Mouse (Mus musculus): ENCODE data around the gene Lancl1. TPM values are rescaled to one million over a fixed set of nuclear protein-coding genes. Genes with fewer than 3 reads are reported as not detected.

Gene Lancl1
- polyA plus RNA-seq (2015; fragmentation: Nextera tagmentation; extraction: Ambion mirVana), result 65.0 and 69.0 TPM in 2 replicates

- peak within 1 kb of the TSS; percentile 80 for H3K4me3 ChIP-seq
- H3K9ac ChIP-seq, result peak within 1 kb of the TSS; percentile 94
- H3K4me1 ChIP-seq, result peaks cover 13% of the 10 kb centered on the region
- H3K4me2 ChIP-seq, result peak within 1 kb of the TSS; percentile 89
- H3K27me3 ChIP-seq (replicated peaks), result no peaks in the 10 kb centered on the region
- no peaks in the 10 kb centered on the region for H3K9me3 ChIP-seq
- no peak within 1 kb of the TSS for H3K27ac ChIP-seq (replicated peaks)
- H3K36me3 ChIP-seq, result peaks cover 35% of the 10 kb centered on the region
- WGBS, result under 1% methylated on average over 46 of the region's 47 CpGs
- ATAC-seq (ENCODE audit: extremely low read depth, insufficient number of reproducible peaks, low FRiP score, low TSS enrichment), result peak; percentile 83
Observed at GRCm38 (mm10) chr1:67038246-67038987, at the start of gene Lancl1. Gene Lancl1 (minus strand): TSS chr1:67038872.

- Histone ChIP-seq H3K36me3 (no peaks in the 10 kb centered on the region), H3K27me3 (replicated peaks) (no peaks in the 10 kb centered on the region), H3K27ac (replicated peaks) (no peak overlapping the region), H3K4me2 (no peak overlapping the region), H3K4me3 (no peak overlapping the region), H3K9me3 (no peaks in the 10 kb centered on the region), H3K9ac (no peak overlapping the region), H3K4me1 (no peaks in the 10 kb centered on the region)
- ATAC-seq (ENCODE audit: extremely low read depth, insufficient number of reproducible peaks, low FRiP score, low TSS enrichment), result no peak
- WGBS, result 74% methylated on average over 7 of the region's 7 CpGs
Observed at GRCm38 (mm10) chr1:67079146-67079545, 40.5 kb upstream of the Lancl1 start.

- Histone ChIP-seq H3K27me3 (replicated peaks) (no peaks in the 10 kb centered on the region), H3K9ac (no peak overlapping the region), H3K4me1 (no peaks in the 10 kb centered on the region), H3K4me3 (no peak overlapping the region), H3K4me2 (no peak overlapping the region), H3K36me3 (no peaks in the 10 kb centered on the region), H3K9me3 (no peaks in the 10 kb centered on the region), H3K27ac (replicated peaks) (no peak overlapping the region)
- ATAC-seq (ENCODE audit: extremely low read depth, insufficient number of reproducible peaks, low FRiP score, low TSS enrichment), result no peak
- WGBS, result 71% methylated on average over 2 of the region's 2 CpGs
Observed at GRCm38 (mm10) chr1:67078666-67079065, 40.0 kb upstream of the Lancl1 start.

- Histone ChIP-seq H3K4me3 (no peak overlapping the region), H3K36me3 (no peaks in the 10 kb centered on the region), H3K27ac (replicated peaks) (no peak overlapping the region), H3K27me3 (replicated peaks) (no peaks in the 10 kb centered on the region), H3K4me2 (no peak overlapping the region), H3K4me1 (no peaks in the 10 kb centered on the region), H3K9me3 (no peaks in the 10 kb centered on the region), H3K9ac (no peak overlapping the region)
- no peak for ATAC-seq (ENCODE audit: extremely low read depth, insufficient number of reproducible peaks, low FRiP score, low TSS enrichment)
- 60% methylated on average over 2 of the region's 2 CpGs for WGBS
Observed at GRCm38 (mm10) chr1:67077739-67078138, 39.1 kb upstream of the Lancl1 start.

GRCm38 (mm10) chr1:67067561-67067960 is 28.9 kb upstream of the Lancl1 start:
- Histone ChIP-seq H3K27ac (replicated peaks) (no peak overlapping the region), H3K27me3 (replicated peaks) (no peaks in the 10 kb centered on the region), H3K9ac (no peak overlapping the region), H3K4me2 (no peak overlapping the region), H3K9me3 (no peaks in the 10 kb centered on the region), H3K4me1 (no peaks in the 10 kb centered on the region), H3K36me3 (no peaks in the 10 kb centered on the region), H3K4me3 (no peak overlapping the region)
- ATAC-seq (ENCODE audit: extremely low read depth, insufficient number of reproducible peaks, low FRiP score, low TSS enrichment), result no peak
- WGBS, result 44% methylated on average over 1 of the region's 1 CpGs

GRCm38 (mm10) chr1:67065347-67066270 is 26.9 kb upstream of the Lancl1 start:
- no peak overlapping the region for H3K9ac ChIP-seq
- H3K4me1 ChIP-seq, result no peaks in the 10 kb centered on the region
- H3K4me3 ChIP-seq, result no peak overlapping the region
- ATAC-seq (ENCODE audit: extremely low read depth, insufficient number of reproducible peaks, low FRiP score, low TSS enrichment), result no peak
- H3K27ac ChIP-seq (replicated peaks), result no peak overlapping the region
- no peaks in the 10 kb centered on the region for H3K9me3 ChIP-seq
- H3K36me3 ChIP-seq, result no peaks in the 10 kb centered on the region
- no peaks in the 10 kb centered on the region for H3K27me3 ChIP-seq (replicated peaks)
- 77% methylated on average over 9 of the region's 9 CpGs for WGBS
- H3K4me2 ChIP-seq, result no peak overlapping the region

GRCm38 (mm10) chr1:67061456-67062085 is 22.9 kb upstream of the Lancl1 start:
- ATAC-seq (ENCODE audit: extremely low read depth, insufficient number of reproducible peaks, low FRiP score, low TSS enrichment), result no peak
- no peaks in the 10 kb centered on the region for H3K9me3 ChIP-seq

GRCm38 (mm10) chr1:67055816-67056215 is 17.1 kb upstream of the Lancl1 start:
- Histone ChIP-seq H3K9ac (no peak overlapping the region), H3K4me1 (no peaks in the 10 kb centered on the region)
- WGBS, result 80% methylated on average over 7 of the region's 7 CpGs

More at GRCm38 (mm10) chr1:67061456-67062085, 22.9 kb upstream of the Lancl1 start:
- Histone ChIP-seq H3K27ac (replicated peaks) (no peak overlapping the region), H3K9ac (no peak overlapping the region), H3K27me3 (replicated peaks) (no peaks in the 10 kb centered on the region), H3K4me2 (no peak overlapping the region), H3K4me3 (no peak overlapping the region), H3K36me3 (no peaks in the 10 kb centered on the region), H3K4me1 (no peaks in the 10 kb centered on the region)
- 7% methylated on average over 7 of the region's 7 CpGs for WGBS

GRCm38 (mm10) chr1:67052721-67053120 is 14.0 kb upstream of the Lancl1 start:
- Histone ChIP-seq H3K27me3 (replicated peaks) (no peaks in the 10 kb centered on the region), H3K36me3 (no peaks in the 10 kb centered on the region), H3K4me1 (peaks cover 8% of the 10 kb centered on the region), H3K9ac (no peak overlapping the region), H3K27ac (replicated peaks) (no peak overlapping the region), H3K4me3 (no peak overlapping the region), H3K9me3 (no peaks in the 10 kb centered on the region), H3K4me2 (no peak overlapping the region)
- ATAC-seq (ENCODE audit: extremely low read depth, insufficient number of reproducible peaks, low FRiP score, low TSS enrichment), result no peak
- 55% methylated on average over 4 of the region's 4 CpGs for WGBS

More at GRCm38 (mm10) chr1:67055816-67056215, 17.1 kb upstream of the Lancl1 start:
- Histone ChIP-seq H3K27ac (replicated peaks) (no peak overlapping the region), H3K27me3 (replicated peaks) (no peaks in the 10 kb centered on the region), H3K4me3 (no peak overlapping the region), H3K4me2 (no peak overlapping the region), H3K36me3 (no peaks in the 10 kb centered on the region), H3K9me3 (no peaks in the 10 kb centered on the region)
- no peak for ATAC-seq (ENCODE audit: extremely low read depth, insufficient number of reproducible peaks, low FRiP score, low TSS enrichment)

- H3K4me1 ChIP-seq, result peaks cover 8% of the 10 kb centered on the region
- no peaks in the 10 kb centered on the region for H3K9me3 ChIP-seq
- H3K4me2 ChIP-seq, result no peak overlapping the region
- peak overlapping the region; percentile 61 for H3K27ac ChIP-seq (replicated peaks)
- H3K36me3 ChIP-seq, result no peaks in the 10 kb centered on the region
- no peak overlapping the region for H3K4me3 ChIP-seq
- no peak overlapping the region for H3K9ac ChIP-seq
- WGBS, result 38% methylated on average over 1 of the region's 1 CpGs
- no peaks in the 10 kb centered on the region for H3K27me3 ChIP-seq (replicated peaks)
- no peak for ATAC-seq (ENCODE audit: extremely low read depth, insufficient number of reproducible peaks, low FRiP score, low TSS enrichment)
Observed at GRCm38 (mm10) chr1:67049600-67049999, 10.9 kb upstream of the Lancl1 start.

GRCm38 (mm10) chr1:67048696-67049095 is 10.0 kb upstream of the Lancl1 start:
- no peak for ATAC-seq (ENCODE audit: extremely low read depth, insufficient number of reproducible peaks, low FRiP score, low TSS enrichment)
- 62% methylated on average over 4 of the region's 4 CpGs for WGBS
- H3K27ac ChIP-seq (replicated peaks), result no peak overlapping the region
- no peaks in the 10 kb centered on the region for H3K9me3 ChIP-seq
- H3K4me1 ChIP-seq, result peaks cover 8% of the 10 kb centered on the region
- no peaks in the 10 kb centered on the region for H3K27me3 ChIP-seq (replicated peaks)
- no peak overlapping the region for H3K9ac ChIP-seq
- no peak overlapping the region for H3K4me3 ChIP-seq
- no peaks in the 10 kb centered on the region for H3K36me3 ChIP-seq
- no peak overlapping the region for H3K4me2 ChIP-seq
